Mouse (Mus musculus): ENCODE data around the gene Gm5901. TPM values are rescaled to one million over a fixed set of nuclear protein-coding genes. Genes with fewer than 3 reads are reported as not detected.
"Not testable (repeated sequence)": the region's sequence is repeated elsewhere in the genome, so short reads cannot be mapped to it uniquely, and the experiment has no call there.

The Gm5901 gene
- not detected for total RNA-seq (2021)

DNA sequence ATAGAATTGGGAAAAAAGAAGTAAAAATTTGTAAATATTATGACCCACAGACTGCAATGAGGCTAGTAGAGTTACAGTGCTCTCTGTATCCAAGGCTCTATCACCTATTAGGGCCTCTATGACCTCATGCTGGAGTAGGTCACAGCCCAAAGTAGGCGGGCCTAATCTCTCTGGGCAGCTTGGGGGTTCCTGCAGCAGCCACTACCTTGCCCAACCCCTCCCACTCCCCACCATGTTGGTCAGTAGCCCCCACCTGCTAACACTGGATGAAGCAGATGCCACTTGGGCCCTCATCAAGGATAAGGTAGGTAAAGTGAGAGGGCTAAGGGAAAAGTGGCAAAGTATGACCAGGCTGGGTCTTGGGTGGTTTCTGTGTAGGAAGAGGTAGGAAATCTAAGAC is at the start of gene Gm5901:
TSS of gene Gm5901 (plus strand) at position 173 of the 400 bp plus-strand sequence.
- DNase-seq (ENCODE audit: low spot score in 2 of 2) = no peak
- intact Hi-C loops (cut with DNase I) = no loop called here

DNA sequence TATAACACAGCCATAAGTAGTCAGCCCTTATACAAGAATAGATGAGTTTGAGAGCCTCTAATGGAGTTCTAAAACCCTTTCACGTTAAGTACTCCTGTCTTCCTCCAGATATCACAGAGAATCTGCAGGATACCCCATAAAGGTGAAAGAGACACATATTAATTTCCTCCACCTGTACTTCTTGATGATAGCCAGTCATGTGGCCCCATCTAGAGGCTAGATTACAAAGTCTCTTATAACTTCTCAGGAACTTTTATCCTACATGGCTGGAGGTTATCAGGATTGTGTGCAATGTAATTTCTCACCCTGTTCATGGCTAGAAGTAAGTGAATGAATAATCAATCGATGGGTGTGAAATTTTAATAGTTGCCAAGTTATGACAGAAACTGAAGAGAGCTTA is 49.5 kb upstream of the Gm5901 start:
- no peak for DNase-seq (ENCODE audit: low spot score in 2 of 2)
- intact Hi-C loops (cut with DNase I) = no loop called here

DNA sequence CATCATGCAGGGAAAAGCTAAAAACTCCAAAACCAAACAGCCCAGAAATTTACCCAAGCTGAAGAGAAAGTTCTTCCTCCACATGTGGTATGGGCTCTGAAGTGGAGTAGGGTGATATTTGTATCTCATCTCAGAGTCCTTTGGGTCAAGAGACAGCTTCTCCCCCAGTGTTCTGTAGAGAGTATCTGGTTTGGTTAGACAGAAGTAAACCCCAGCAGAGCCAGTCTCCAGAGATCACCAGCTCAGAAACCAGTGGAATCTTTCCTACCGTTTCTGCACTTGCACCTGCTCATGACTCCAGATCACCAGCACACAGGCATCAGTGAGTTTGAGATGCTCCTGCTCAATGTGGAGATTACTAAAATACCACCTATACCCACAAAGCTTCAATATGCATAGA is 40.8 kb upstream of the Gm5901 start, which contains the start of gene Olfr690:
TSS of gene Olfr690 (minus strand) at position 101 of the 400 bp plus-strand sequence.
- intact Hi-C loops (cut with DNase I) = no loop called here
- DNase-seq (ENCODE audit: low spot score in 2 of 2) = no peak

DNA sequence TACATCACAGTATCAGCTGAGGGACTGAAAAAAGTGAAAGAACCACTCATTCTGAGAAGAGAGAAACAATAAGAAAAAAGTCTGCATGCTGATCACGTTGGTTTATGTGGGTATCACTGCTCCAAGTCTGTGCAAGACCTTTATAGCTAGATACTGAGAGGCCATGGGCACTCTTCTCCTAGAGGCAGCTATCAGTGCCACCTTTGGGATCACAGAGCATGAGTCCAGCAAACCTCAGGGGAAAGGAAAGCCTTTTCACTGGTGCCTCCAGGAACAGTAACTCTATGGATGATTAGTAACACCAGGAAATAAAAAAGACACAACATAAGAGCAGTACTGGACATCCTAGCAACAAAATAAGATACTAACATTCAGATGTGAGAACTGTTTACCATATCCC is 32.7 kb upstream of the Gm5901 start, which contains the start of gene Olfr691:
TSS of gene Olfr691 (minus strand) at position 101 of the 400 bp plus-strand sequence.
- intact Hi-C loops (cut with DNase I) = no loop called here
- DNase-seq (ENCODE audit: low spot score in 2 of 2) = no peak

DNA sequence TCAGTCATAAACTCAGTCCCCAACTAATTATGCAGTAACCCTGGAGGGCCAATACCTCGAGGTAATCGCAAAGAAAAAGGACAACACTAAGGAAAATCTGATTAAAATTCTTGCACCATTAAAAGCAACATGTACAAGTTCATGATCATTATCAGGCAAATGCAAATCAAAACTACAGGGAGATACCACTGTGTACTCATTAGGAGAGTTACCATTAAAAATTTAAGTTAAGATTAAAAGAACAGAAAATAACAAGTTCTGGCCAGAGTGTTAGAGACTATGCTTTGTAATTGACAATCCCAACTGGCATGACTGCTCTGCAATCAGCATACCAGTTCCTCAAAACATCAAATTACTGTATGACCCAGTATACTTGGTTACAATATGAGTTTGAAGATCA is 32.1 kb upstream of the Gm5901 start:
- intact Hi-C loops (cut with DNase I) = no loop called here
- no peak for DNase-seq (ENCODE audit: low spot score in 2 of 2)

DNA sequence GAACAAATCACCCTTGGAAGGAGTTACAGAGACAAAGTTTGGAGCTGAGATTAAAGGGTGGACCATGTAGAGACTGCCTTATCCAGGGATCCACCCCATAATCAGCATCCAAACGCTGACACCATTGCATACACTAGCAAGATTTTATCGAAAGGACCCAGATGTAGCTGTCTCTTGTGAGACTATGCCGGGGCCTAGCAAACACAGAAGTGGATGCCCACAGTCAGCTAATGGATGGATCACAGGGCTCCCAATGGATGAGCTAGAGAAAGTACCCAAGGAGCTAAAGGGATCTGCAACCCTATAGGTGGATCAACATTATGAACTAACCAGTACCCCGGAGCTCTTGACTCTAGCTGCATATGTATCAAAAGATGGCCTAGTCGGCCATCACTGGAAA is 18.8 kb upstream of the Gm5901 start:
- intact Hi-C loops (cut with DNase I); DNase-seq (ENCODE audit: low spot score in 2 of 2): not testable (repeated sequence)

DNA sequence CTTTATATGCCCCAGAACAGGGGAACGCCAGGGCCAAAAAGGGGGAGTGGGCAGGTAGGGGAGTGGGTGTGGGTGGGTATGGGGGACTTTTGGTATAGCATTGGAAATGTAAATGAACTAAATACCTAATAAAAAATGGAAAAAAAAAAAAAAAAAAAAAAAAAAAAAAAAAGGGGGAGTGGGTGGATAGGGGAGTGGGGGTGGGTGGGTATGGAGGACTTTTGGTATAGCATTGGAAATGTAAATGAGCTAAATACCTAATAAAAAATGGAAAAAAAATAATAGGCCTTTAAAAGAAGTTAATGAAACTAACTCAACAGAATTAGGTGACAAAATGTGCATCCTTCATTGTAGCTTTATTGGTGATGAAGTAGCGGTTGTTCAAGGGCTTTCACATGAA is 18.4 kb upstream of the Gm5901 start:
- intact Hi-C loops (cut with DNase I); DNase-seq (ENCODE audit: low spot score in 2 of 2): not testable (repeated sequence)

DNA sequence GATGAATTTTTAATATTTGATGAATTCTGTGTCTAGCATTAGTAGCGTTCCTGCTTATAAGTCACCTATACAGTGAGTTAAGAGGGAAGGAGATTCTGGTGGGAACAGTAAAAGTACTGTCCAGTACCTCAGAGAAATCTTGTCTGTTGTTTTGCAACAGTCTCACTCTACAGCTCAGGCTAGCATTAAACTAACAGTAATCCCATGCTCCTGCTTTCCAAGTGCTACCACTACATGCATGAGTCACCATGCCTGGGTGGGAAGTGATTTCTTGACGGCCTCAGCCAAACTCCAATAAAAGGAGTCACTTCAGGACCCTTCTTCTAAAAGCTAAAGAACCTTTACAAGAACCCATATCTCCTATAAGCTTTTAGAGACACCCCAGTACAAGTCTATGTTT is 13.1 kb upstream of the Gm5901 start:
- no peak for DNase-seq (ENCODE audit: low spot score in 2 of 2)
- intact Hi-C loops (cut with DNase I) = no loop called here

DNA sequence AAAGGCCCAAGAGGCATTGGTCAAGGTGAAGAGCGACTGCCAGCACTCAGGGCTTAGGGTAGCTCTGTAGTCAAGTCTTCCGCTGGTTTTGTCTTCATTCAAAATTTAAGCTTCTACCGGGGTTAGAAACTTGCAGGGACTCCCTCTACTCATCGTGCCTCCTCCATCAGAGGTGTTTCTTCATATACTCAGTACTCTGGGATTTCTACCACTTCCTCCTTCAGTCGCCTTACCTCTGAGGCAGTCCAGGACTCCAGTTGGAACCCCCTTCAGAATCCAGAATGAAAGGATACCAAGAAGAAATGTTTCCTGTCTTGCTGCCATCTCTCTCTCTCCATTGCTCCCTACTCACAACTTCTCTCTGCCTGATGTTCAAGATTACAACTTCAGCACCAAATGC is 7.6 kb upstream of the Gm5901 start:
- intact Hi-C loops (cut with DNase I) = no loop called here
- no peak for DNase-seq (ENCODE audit: low spot score in 2 of 2)

DNA sequence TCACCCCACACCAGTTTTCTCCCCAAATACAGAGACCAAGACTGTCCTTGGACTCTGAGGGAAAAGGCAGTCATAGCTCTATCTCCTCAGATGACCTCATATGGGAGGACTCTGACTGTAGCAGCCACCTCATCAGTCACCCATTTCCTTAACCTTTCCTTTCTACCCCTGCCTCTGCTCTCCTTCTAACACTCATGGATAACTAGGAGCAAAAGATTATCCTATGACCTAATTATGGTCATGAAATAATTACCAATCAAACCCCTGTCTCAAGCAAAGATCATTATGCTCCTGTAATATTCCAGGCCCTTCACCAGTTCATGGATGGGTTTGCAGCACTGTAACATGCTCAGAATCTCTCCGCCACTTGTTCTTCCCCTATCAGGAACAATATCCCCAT is 6.9 kb upstream of the Gm5901 start, which contains the start of gene Olfr692:
TSS of gene Olfr692 (plus strand) at position 301 of the 400 bp plus-strand sequence.
- intact Hi-C loops (cut with DNase I) = no loop called here
- DNase-seq (ENCODE audit: low spot score in 2 of 2) = no peak

DNA sequence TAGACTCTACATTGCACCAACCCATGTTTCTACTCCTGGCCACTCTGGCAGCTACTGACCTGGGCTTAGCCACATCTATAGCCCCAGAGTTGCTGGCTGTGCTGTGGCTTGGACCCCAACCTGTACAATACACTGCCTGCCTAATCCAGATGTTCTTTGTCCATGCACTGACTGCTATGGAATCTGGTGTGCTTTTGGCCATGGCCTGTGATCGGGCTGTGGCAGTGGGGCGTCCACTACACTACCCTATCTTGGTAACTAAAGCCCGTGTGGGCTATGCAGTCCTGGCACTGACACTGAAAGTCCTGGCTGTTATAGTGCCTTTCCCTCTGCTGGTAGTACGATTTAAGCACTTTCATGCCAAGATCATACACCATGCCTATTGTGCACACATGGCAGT is 6.3 kb upstream of the Gm5901 start:
- intact Hi-C loops (cut with DNase I) = no loop called here
- DNase-seq (ENCODE audit: low spot score in 2 of 2) = no peak

DNA sequence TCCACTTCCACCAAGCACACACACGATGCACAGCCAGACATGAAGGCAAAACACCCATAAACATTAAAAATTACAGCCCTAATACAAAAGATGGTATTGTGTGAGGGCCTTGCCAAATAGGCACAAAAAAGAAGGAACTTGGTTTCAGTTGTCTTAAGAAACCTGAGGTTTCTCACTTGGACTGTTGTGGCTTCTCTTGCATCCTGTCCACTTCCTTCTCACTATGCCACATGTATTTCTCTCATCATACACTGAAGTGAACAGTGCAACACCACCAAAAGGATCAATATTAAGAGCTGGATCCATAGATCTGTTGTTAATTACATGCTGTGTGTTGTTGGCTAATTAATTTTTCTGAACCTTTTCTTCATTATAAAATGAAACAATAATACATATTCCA is 1.9 kb upstream of the Gm5901 start:
- DNase-seq (ENCODE audit: low spot score in 2 of 2) = no peak
- intact Hi-C loops (cut with DNase I) = no loop called here

DNA sequence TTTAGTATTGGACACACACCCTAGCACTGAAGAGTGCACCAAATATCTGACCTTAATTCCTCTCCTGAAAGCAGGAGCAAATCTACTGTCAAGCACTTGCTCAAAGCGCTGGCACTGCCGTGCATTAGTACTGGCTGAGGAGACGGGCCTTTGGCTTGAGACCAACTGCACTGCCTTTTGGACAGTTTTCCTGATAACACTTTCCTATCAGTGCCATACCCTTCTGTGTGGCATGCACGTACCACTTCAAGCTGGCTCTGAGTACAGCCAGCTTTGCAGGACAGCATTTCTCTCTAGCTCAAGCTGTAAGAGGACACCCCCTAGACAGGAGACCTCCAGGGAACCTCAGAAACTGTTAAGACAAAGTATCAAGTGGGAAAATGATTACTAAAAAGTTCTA is 1.3 kb upstream of the Gm5901 start:
- DNase-seq (ENCODE audit: low spot score in 2 of 2) = no peak
- intact Hi-C loops (cut with DNase I) = no loop called here

DNA sequence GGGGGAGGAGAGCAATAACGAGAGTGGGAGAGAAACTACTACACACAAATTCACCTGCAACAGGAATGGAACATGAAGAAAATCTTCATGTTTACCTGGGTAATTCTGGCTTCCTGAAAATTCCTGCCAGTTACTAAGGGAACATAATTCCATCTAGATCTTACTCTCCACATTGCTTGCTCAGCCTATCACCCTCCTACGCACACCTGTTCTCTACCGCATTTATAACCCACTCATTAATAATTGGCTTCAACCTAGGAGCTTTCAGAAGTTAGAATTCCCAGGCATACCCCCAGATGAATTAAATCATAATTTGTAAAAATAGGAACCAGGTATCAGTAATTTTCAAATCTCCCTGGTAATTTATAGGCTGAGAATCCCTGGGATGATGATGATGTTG is 862 bp upstream of the Gm5901 start:
- intact Hi-C loops (cut with DNase I) = no loop called here
- no peak for DNase-seq (ENCODE audit: low spot score in 2 of 2)

DNA sequence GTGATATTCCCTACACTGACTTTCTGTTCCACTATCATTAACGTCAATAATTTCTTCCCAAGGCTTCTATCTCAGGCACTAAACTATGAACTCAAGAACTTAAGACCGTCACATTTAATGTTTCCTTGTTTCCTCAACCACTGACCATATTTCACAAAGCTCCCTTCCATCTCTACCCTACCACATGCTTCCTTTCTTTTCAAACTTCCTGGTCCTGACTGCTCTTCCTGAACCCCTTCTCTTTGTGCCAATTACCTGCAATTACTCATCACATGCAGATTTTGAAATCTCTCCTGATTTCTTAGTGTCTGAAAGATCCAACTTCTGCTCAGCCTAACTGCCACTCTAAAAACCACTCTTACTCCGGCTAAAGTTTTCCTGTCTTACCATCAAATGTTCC is 5.5 kb downstream of the Gm5901 start:
- intact Hi-C loops (cut with DNase I) = no loop called here
- no peak for DNase-seq (ENCODE audit: low spot score in 2 of 2)

DNA sequence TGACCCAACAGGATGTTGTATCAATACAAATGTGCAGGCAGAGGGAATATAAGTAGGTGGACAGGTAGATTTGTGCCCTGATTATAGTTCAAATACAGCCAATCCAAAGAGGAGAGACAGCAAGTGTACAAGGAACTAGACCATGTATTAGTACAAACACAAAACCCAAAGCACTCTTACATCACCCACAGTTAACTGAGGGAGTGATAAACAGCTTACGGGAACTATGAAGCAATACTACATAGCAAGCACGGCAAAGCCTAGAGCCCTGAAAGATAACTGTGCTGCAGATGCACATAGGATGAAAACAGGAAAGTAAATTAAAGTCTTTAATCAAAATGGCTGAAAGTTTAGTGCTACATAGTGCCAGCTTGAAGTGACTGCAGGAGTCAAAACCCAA is 12.9 kb downstream of the Gm5901 start:
- intact Hi-C loops (cut with DNase I) = no loop called here
- no peak for DNase-seq (ENCODE audit: low spot score in 2 of 2)

DNA sequence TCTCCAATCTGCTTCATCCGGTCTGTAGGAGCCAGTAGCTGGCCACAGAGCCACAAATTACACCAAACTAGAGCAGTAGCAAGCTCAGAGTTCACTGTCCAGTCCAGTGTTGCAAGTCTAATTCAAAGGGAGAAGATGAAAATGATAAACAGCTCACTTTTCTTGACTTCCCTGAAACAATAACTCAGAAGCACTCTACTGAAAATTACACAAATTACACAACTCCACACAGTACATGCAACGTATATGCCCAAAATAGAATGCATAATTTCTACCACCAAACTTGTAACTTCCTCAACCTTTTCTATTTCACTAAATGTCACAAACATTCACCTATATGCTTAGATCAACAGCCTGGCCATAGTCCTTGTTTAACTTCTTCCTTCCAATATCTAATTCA is 15.4 kb downstream of the Gm5901 start:
- DNase-seq (ENCODE audit: low spot score in 2 of 2) = no peak
- intact Hi-C loops (cut with DNase I) = no loop called here

DNA sequence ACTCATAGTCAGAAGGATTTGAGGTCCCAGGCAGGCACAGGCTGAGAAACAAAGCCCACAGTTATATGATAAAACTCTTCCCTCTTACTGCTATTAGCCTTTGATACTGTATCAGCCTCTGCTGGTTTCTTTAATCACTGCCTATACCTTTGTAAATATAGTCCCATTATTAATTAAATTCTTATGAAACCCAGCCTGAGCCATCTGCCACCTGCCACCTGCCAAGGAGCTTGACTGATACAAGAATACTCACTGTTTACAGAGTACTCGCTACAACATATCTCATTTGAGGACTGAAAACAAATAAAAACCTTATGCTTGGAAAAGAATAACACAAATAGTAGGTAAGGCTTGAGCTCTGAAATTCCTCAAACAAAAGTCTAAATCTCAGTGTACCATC is 19.8 kb downstream of the Gm5901 start:
- intact Hi-C loops (cut with DNase I) = no loop called here
- no peak for DNase-seq (ENCODE audit: low spot score in 2 of 2)

DNA sequence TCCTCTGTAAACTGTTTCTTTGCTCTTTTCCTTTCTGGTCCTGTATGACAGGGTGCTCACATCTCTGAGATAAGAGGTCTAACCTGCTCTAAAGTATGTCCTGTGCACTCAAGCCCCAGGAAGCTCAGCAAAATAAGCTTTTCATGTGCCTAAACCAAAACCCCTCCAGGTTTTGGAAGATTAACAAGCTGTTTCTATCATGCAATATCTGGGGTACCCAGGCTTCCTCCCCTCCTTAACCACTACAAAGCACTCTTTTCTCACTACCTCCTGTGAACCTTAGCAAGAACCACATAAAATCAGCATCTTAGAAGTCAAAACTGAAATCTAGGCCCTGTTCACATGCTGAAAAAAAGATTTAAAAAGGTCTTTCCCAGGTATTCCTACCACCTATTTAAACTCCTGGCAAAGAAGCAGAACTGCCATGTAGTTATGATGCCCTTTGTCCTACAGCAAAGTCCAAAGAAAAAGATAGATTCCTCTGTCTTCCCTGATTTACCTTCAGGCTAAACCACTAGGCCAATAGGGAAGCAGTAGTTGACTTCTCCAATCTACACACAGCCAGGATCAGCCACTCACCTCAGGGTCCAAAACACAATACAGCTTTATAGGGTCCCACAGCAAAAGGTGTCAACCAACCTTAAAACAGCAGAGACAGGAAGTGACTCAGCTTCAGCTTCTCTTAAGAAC is 20.4 kb downstream of the Gm5901 start:
- intact Hi-C loops (cut with DNase I) = no loop called here
- DNase-seq (ENCODE audit: low spot score in 2 of 2) = no peak

DNA sequence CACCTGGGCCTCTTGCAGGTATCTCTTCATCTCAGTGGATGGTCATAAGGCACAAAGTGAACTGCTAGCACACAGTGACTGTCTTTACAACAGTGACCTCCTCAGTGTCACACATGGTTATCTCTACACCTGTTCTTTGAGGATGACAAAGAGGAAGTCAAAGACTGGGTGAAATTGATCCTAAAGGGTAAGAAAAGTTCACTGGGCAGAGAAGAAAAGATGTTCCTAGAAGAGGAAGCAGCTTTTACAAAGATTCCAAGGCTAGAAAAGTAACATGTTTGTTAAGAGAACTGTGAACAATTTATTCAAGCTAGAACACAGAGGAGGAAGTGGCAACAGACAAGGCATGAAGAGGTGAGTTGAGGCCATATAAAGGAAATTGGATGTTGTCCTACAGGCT is 21.3 kb downstream of the Gm5901 start:
- DNase-seq (ENCODE audit: low spot score in 2 of 2) = no peak
- intact Hi-C loops (cut with DNase I) = no loop called here

DNA sequence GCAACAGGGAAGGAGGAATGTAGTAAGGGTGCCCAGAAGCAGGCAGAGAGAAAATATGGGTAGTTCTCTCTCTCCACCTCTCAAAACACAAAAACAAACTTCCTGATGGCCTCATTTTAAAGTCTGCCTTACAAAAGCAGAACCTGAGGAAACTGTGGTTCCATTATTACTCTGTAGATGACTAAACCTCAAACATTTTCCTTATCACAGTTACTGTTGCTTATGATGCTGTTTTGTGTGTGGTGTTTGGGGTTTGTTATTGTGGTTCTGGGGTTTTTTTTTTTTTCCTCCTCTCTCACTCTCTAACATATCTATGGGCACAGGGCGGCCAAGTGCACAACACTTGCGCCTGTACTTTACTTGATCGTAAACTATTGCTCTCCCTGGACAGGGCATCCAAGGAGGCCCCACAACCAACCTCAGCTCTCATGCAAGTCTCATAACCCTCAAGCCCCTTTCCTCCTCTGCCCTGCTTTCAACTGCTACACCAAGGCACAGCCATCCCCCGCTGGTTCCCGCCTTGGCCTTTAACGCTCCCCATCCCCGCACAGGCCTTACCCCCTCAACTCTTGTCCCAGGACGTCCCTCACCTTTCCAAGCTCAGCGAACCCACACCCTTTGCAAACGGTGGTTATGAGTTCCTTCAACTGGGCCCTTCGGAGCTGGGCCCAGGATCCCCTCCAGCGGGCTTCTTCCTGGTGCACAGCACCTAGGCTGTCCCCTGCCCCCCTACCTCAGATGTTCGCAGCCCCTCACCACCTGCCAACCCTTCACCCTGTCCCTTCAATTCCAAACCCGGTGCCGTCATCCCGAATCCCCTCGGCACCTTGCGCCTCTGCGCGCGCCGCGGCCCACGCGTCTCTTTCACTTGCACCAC is 24.5 kb downstream of the Gm5901 start:
- intact Hi-C loops (cut with DNase I) = no loop called here
- DNase-seq (ENCODE audit: low spot score in 2 of 2) = no peak

Measured in left cerebral cortex, postnatal 36 days (tissue).